Mouse (Mus musculus) embryonic facial prominence, embryonic 10.5 days (tissue): Measurements from ENCODE around the gene Rap1b. TPM values are rescaled to one million over a fixed set of nuclear protein-coding genes. Genes with fewer than 3 reads are reported as not detected.

Experiments
- DNase-seq: peaks from one replicate; pipeline ENCODE4 v3.0.0-alpha.2; 2017; ENCODE audit warnings: low spot score
- H3K27ac ChIP-seq: fragments of 300-500 bp; sonication (generic); replicated peaks from 2 replicates; pipeline ENCODE4 v1.5.1; 2016; ENCODE audit warnings: mild to moderate bottlenecking
- H3K27me3 ChIP-seq: fragments of 300-500 bp; sonication (generic); replicated peaks from 2 replicates; pipeline ENCODE4 v1.6.1; 2016; ENCODE audit warnings: low read depth, mild to moderate bottlenecking; ENCODE audit not compliant: poor library complexity, severe bottlenecking
- H3K36me3 ChIP-seq: fragments of 300-500 bp; sonication (generic); replicated peaks from 2 replicates; pipeline ENCODE4 v1.6.1; 2016; ENCODE audit warnings: mild to moderate bottlenecking, moderate library complexity
- H3K4me1 ChIP-seq: fragments of 300-500 bp; sonication (generic); 2 replicates; pipeline ENCODE4 v1.6.1; 2016
- H3K4me3 ChIP-seq: fragments of 300-500 bp; sonication (generic); 2 replicates; pipeline ENCODE4 v1.5.1; 2016; ENCODE audit warnings: mild to moderate bottlenecking, moderate library complexity
- H3K9me3 ChIP-seq: fragments of 300-500 bp; sonication (generic); 2 replicates; pipeline ENCODE4 v1.6.1; 2016; ENCODE audit warnings: mild to moderate bottlenecking
- WGBS: fragments of 180-500 bp; shearing (Covaris S2); methylation state at CpG from one replicate; pipeline ENCODE4 v1.1.7; 2016; 5-methylcytosine and 5-hydroxymethylcytosine counted together
- polyA plus RNA-seq: library from polyadenylated mRNA; unstranded; fragments of >200 nt; fragmentation: Nextera tagmentation; extraction: Ambion mirVana; gene quantifications from 2 replicates; pipeline ENCODE4 v1.2.1, GENCODE M21; 2016

Gene Rap1b
- polyA plus RNA-seq, 1 experiment from 2014 or later = 135 TPM

DNA sequence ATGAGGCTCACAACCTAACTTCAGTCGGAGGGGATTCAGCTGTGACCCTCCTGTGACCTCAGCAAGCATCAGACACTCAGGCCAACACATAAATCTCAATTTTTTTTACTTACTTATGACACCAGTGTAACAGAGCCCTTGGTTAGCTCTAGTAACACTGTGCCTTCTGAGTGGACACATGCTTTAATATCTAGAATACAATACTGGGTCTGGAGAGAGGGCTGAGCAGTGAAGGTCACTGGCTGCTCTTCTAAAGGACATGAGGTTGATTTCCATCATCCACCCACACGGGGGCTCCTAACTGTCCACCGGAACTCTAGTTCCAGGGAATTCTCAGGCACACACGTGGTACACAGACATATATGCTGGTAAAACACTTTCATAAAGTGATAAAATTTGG, 66.9 kb downstream of the Rap1b start:
- DNase-seq = no peak
- no peaks in the 10 kb centered on the region for H3K4me1 ChIP-seq
- H3K27ac ChIP-seq = no peak overlapping the region
- H3K27me3 ChIP-seq = no peaks in the 10 kb centered on the region
- H3K4me3 ChIP-seq = no peak overlapping the region
- peaks cover 100% of the 10 kb centered on the region for H3K36me3 ChIP-seq
- 92% methylated on average over 4 of the region's 4 CpGs for WGBS
- H3K9me3 ChIP-seq = no peaks in the 10 kb centered on the region

DNA sequence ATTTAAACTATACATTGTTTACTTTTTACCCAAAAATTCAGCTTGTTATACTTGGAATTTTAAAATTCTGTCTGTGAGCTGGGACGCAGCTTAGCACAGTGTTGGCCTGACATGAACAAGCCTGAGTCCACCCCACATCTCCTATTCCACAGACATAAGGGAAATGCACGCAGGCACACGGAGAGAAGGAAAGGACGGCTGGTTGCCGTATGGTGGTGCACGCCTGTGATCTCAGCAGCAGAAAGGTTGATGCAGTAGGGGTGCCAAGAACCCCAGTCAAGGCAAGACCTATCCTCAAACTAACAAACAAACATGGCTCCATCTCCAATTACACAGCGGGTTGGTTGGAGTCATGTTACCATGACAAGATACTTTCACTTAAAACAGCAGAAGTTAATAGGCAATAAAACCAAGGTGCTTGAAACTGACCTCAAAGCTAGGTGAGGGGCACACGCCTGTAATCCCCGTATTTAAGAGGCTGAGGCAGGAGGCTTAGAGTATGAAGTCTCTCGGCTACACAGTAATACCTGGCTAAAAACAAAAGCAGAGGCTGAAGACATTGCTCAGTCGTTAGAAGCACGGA, 67.4 kb downstream of the Rap1b start:
- Histone ChIP-seq H3K36me3 (peaks cover 100% of the 10 kb centered on the region), H3K4me3 (no peak overlapping the region)
- no peak for DNase-seq

DNA sequence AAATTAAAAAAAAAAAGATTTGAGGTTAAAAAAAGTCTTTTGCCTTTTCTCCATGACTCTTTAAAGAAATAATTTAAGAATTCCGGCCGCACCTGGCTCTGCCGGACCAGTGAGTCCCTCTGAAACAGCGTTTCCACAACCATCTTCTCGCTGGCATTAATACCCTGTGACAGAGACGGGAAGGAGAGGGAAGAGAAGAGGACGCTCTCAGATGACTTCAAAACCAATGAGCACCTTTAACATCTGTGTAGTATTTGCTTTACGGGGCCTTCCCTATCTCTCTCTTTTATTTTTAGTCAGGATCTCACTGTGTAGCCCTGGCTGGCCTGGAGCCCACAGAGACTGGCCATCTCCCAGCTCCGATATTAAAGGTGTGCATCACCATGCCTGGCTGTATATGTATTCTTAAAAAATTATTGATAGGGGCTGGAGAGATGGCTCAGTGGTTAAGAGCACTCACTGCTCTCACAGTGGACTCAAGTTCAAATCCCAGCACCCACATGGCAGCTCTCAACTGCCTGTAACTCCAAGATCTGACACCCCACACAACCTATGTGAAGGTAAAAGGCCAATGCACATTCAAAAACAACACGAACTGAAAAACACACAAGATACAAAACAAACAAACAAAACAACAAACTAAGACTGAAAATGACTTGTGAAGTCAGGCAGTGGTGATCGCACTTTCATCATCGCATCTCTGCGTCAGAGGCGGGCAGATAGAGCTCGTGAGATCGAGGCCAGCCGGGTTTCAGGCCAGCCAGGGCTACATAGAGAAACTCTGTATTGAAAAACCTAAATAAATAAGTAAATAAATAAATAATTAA, 68.1 kb downstream of the Rap1b start:
- H3K4me1 ChIP-seq = no peaks in the 10 kb centered on the region
- no peak overlapping the region for H3K4me3 ChIP-seq
- DNase-seq = no peak
- WGBS = 92% methylated on average over 17 of the region's 17 CpGs
- H3K9me3 ChIP-seq = no peaks in the 10 kb centered on the region
- H3K36me3 ChIP-seq = peaks cover 100% of the 10 kb centered on the region
- no peaks in the 10 kb centered on the region for H3K27me3 ChIP-seq
- no peak overlapping the region for H3K27ac ChIP-seq

More for the DNA sequence above, 67.4 kb downstream of the Rap1b start:
- Histone ChIP-seq H3K27ac (no peak overlapping the region), H3K27me3 (no peaks in the 10 kb centered on the region), H3K4me1 (no peaks in the 10 kb centered on the region), H3K9me3 (no peaks in the 10 kb centered on the region)
- WGBS = 93% methylated on average over 12 of the region's 12 CpGs

DNA sequence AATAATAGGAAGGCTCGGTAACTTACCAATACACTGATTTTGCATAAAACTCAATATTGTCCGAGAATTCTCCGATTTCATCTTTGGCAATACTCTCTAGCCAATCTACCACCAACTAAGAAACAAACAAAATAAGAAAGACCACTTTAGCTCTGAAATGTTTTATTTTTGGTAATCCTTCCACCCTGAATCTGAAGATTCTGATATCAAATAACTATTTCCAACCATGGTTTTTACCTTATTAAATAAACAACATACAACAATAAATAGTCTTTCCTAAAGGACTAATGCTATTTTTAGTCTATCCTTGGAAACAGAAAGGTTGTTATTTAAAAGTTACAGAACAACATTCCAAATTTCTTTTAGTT, 68.7 kb downstream of the Rap1b start:
- Histone ChIP-seq H3K9me3 (no peaks in the 10 kb centered on the region), H3K4me1 (no peaks in the 10 kb centered on the region), H3K27me3 (no peaks in the 10 kb centered on the region), H3K4me3 (no peak overlapping the region), H3K36me3 (peaks cover 100% of the 10 kb centered on the region), H3K27ac (no peak overlapping the region)
- WGBS = 96% methylated on average over 3 of the region's 3 CpGs
- DNase-seq = no peak

- H3K27ac ChIP-seq = no peak overlapping the region
- no peak for DNase-seq
- H3K4me3 ChIP-seq = no peak overlapping the region
- 94% methylated on average over 12 of the region's 12 CpGs for WGBS
- H3K27me3 ChIP-seq = no peaks in the 10 kb centered on the region
- peaks cover 99% of the 10 kb centered on the region for H3K36me3 ChIP-seq
- H3K9me3 ChIP-seq = no peaks in the 10 kb centered on the region
- H3K4me1 ChIP-seq = no peaks in the 10 kb centered on the region
Measured at GRCm38 (mm10) chr10:117776281-117777102, 69.3 kb downstream of the Rap1b start.

- WGBS = 89% methylated on average over 6 of the region's 6 CpGs
- no peaks in the 10 kb centered on the region for H3K27me3 ChIP-seq
- no peak for DNase-seq
- no peaks in the 10 kb centered on the region for H3K9me3 ChIP-seq
- peaks cover 99% of the 10 kb centered on the region for H3K36me3 ChIP-seq
- H3K4me1 ChIP-seq = no peaks in the 10 kb centered on the region
- H3K27ac ChIP-seq = no peak overlapping the region
- no peak overlapping the region for H3K4me3 ChIP-seq
Measured at GRCm38 (mm10) chr10:117775401-117776144, 70.3 kb downstream of the Rap1b start.

- Histone ChIP-seq H3K27ac (no peak overlapping the region), H3K9me3 (no peaks in the 10 kb centered on the region), H3K4me3 (no peak overlapping the region), H3K36me3 (peaks cover 99% of the 10 kb centered on the region), H3K27me3 (no peaks in the 10 kb centered on the region), H3K4me1 (no peaks in the 10 kb centered on the region)
- WGBS = 91% methylated on average over 1 of the region's 1 CpGs
- no peak for DNase-seq
Measured at GRCm38 (mm10) chr10:117774817-117775120, 71.1 kb downstream of the Rap1b start.

- H3K4me1 ChIP-seq = no peaks in the 10 kb centered on the region
- no peak overlapping the region for H3K4me3 ChIP-seq
- H3K27ac ChIP-seq = no peak overlapping the region
- no peaks in the 10 kb centered on the region for H3K27me3 ChIP-seq
- DNase-seq = no peak
- no peaks in the 10 kb centered on the region for H3K9me3 ChIP-seq
- peaks cover 99% of the 10 kb centered on the region for H3K36me3 ChIP-seq
- WGBS = 95% methylated on average over 22 of the region's 22 CpGs
Measured at GRCm38 (mm10) chr10:117774011-117774816, 71.6 kb downstream of the Rap1b start.

- H3K27ac ChIP-seq = no peak overlapping the region
- 92% methylated on average over 7 of the region's 7 CpGs for WGBS
Measured at GRCm38 (mm10) chr10:117773106-117773720, 72.6 kb downstream of the Rap1b start.

DNA sequence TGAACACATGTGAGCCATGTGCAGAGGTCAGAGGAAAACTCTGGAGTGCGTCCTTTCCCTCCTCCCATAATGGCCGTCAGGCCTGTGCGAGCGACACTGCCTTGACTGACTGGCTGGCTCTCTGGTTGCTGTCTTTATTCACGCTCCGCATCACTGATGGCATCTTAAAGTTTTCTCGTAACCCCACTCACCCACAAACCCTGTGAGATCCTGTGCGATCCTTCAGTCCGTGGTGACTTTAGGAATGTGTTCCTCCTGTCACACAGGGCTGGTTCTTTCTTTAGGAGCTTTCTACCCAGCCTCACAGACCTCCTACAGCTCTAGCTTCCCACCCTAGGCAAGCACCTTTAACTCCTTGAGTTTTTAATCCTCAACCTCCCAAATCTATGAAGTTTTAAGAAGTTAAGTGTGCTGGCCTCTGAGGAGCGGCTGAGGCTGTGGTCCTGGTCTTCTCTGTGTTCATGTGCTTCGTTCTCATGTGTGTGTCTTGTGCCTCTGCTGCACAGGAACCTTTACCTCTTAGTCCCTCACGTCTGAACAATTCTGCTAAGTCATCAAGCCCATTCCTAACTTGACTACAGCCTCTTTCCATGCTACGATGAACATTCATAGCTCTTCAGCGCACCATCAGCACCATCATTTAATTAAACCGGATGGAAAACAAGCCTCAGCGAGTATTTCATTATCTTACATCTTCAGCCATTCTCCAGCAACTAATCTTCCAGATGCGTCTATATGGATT, 73.3 kb downstream of the Rap1b start:
- DNase-seq = no peak
- no peaks in the 10 kb centered on the region for H3K27me3 ChIP-seq
- H3K27ac ChIP-seq = no peak overlapping the region
- H3K36me3 ChIP-seq = peaks cover 96% of the 10 kb centered on the region
- H3K9me3 ChIP-seq = no peaks in the 10 kb centered on the region
- 90% methylated on average over 17 of the region's 17 CpGs for WGBS
- no peak overlapping the region for H3K4me3 ChIP-seq
- no peaks in the 10 kb centered on the region for H3K4me1 ChIP-seq

More at GRCm38 (mm10) chr10:117773106-117773720, 72.6 kb downstream of the Rap1b start:
- Histone ChIP-seq H3K9me3 (no peaks in the 10 kb centered on the region), H3K4me3 (no peak overlapping the region), H3K27me3 (no peaks in the 10 kb centered on the region), H3K4me1 (no peaks in the 10 kb centered on the region), H3K36me3 (peaks cover 96% of the 10 kb centered on the region)
- DNase-seq = no peak

GRCm38 (mm10) chr10:117771131-117771510, 74.7 kb downstream of the Rap1b start:
- Histone ChIP-seq H3K4me1 (no peaks in the 10 kb centered on the region), H3K27ac (no peak overlapping the region), H3K9me3 (no peaks in the 10 kb centered on the region), H3K4me3 (no peak overlapping the region), H3K36me3 (peaks cover 96% of the 10 kb centered on the region), H3K27me3 (no peaks in the 10 kb centered on the region)
- no peak for DNase-seq
- WGBS = 95% methylated on average over 10 of the region's 10 CpGs
